14 mouse cellular contexts compared by ENCODE assay signal in genomic region chr19:53801789-53802683, GRCm38 (mm10).
A peak's percentile ranks its signal among the peaks of the same experiment; 100 is the strongest.
DNase-seq lines count a peak whose midpoint lies in the region; ATAC-seq lines count a peak whose summit lies in the region.
"Had no signal": no experiment of that assay in that cellular context is flagged by ENCODE, and none has a peak within 500 bp of the region (broad histone marks: within the 10 kb centered on the region; RNA-seq: fewer than 3 reads in every experiment).

No protein-coding gene starts in this region.

- H3K4me2 ChIP-seq in intestine, embryonic 15.5 days (replicated peaks): no peak overlapping the region
- H3K4me2 ChIP-seq: neural tube, embryonic 12.5 days had no signal

- H3K4me1 ChIP-seq in intestine, embryonic 15.5 days (replicated peaks): peaks cover 8% of the 10 kb centered on the region; the same call in 1 of the 2 replicates
- H3K4me1 ChIP-seq: neural tube, embryonic 12.5 days had no signal

- peak; percentile 66 for ATAC-seq in intestine, embryonic 15.5 days
- peak; percentile 82 for ATAC-seq in megakaryocyte-erythroid progenitor cell, adult 5-6 weeks (replicated peaks; ENCODE audit: low FRiP score, low TSS enrichment, poor library complexity, severe bottlenecking)

- no peak overlapping the region for H3K9ac ChIP-seq in intestine, embryonic 15.5 days
- H3K9ac ChIP-seq: neural tube, embryonic 12.5 days had no signal

- 67% methylated on average over 11 of the region's 11 CpGs for WGBS in intestine, embryonic 15.5 days

- H3K27me3 ChIP-seq in intestine, embryonic 15.5 days (replicated peaks): no peaks in the 10 kb centered on the region
- H3K27me3 ChIP-seq: neural tube, embryonic 12.5 days had no signal

- H3K36me3 ChIP-seq in intestine, embryonic 15.5 days: no peaks in the 10 kb centered on the region
- H3K36me3 ChIP-seq: limb, embryonic 10.5 days; neural tube, embryonic 12.5 days had no signal

- H3K9me3 ChIP-seq in intestine, embryonic 15.5 days: no peaks in the 10 kb centered on the region
- H3K9me3 ChIP-seq: limb, embryonic 10.5 days; neural tube, embryonic 12.5 days had no signal

- H3K4me3 ChIP-seq in intestine, embryonic 15.5 days (replicated peaks): no peak overlapping the region
- H3K4me3 ChIP-seq: limb, embryonic 10.5 days; neural tube, embryonic 12.5 days had no signal

- DNase-seq in heart, adult 11 months: peak; percentile 98
- DNase-seq in heart, postnatal 25 days (ENCODE audit: low spot score): no peak
- DNase-seq in heart, adult 8-10 months (ENCODE audit: low spot score): peak; percentile 67
- DNase-seq in kidney, adult 9 months: no peak
- no peak for DNase-seq in kidney, adult 8-10 months
- no peak for DNase-seq in neural tube, embryonic 10.5 days (ENCODE audit: extremely low spot score, low spot score)
- DNase-seq: adrenal gland, adult 2 months; cerebellum, adult 2 months; kidney, postnatal 25 days; thymus, adult 18-20 months had no signal

- intact Hi-C loops in heart, postnatal 25 days (cut with DNase I): no loop called here

- no peak overlapping the region for H3K27ac ChIP-seq in intestine, embryonic 15.5 days
- H3K27ac ChIP-seq: limb, embryonic 10.5 days; neural tube, embryonic 12.5 days had no signal

Comparison
In these comparisons a context has a peak if more than half of its experiments do, and no peak if none do; other contexts are left out.
1. DNase-seq: peak in heart, adult 11 months (single experiment) and heart, adult 8-10 months (single experiment); none in heart, postnatal 25 days (single experiment), kidney, adult 9 months (single experiment), kidney, adult 8-10 months (0 of 2) and neural tube, embryonic 10.5 days (single experiment).